Mouse (Mus musculus): ENCODE measurements around the gene Prr9. TPM values are rescaled to one million over a fixed set of nuclear protein-coding genes. Genes with fewer than 3 reads are reported as not detected.
A peak's percentile ranks its signal among the peaks of the same experiment; 100 is the strongest.

The Prr9 gene
- not detected for total RNA-seq (2021)

GRCm38 (mm10) chr3:92123847-92124246 lies at the start of gene Prr9:
Gene Prr9, minus strand, starts transcription at chr3:92123947.
- no peak for DNase-seq
- intact Hi-C loops (cut with DNase I), result no loop called here

GRCm38 (mm10) chr3:92169847-92170246 lies 46.1 kb upstream of the Prr9 start:
- intact Hi-C loops (cut with DNase I), result no loop called here
- no peak for DNase-seq

GRCm38 (mm10) chr3:92153322-92153721 lies 29.6 kb upstream of the Prr9 start:
- peak; percentile 16 to 19 for DNase-seq
- intact Hi-C loops (cut with DNase I), result loop anchor here (5.0 to 10.0 kb wide), 2 partner anchors 449 to 611 kb away; partner anchors contain the start of gene Lce1h

- peak; percentile 15 to 30 for DNase-seq
- intact Hi-C loops (cut with DNase I), result loop anchor here (2.0 to 10.0 kb wide), 4 partner anchors 358 to 848 kb away; partner anchors contain the start of gene Lce1h
Measured at GRCm38 (mm10) chr3:92150631-92151277, 27.0 kb upstream of the Prr9 start.

GRCm38 (mm10) chr3:92147913-92148312 lies 24.2 kb upstream of the Prr9 start:
- DNase-seq, result no peak
- intact Hi-C loops (cut with DNase I), result no loop called here

GRCm38 (mm10) chr3:92147420-92147819 lies 23.7 kb upstream of the Prr9 start:
- no peak for DNase-seq
- intact Hi-C loops (cut with DNase I), result no loop called here

GRCm38 (mm10) chr3:92142644-92143043 lies 18.9 kb upstream of the Prr9 start, which contains the start of gene Lelp1:
Gene Lelp1, minus strand, starts transcription at chr3:92142744.
- DNase-seq, result no peak
- intact Hi-C loops (cut with DNase I), result no loop called here

GRCm38 (mm10) chr3:92120902-92121301 lies 2.8 kb downstream of the Prr9 start:
- no peak for DNase-seq
- intact Hi-C loops (cut with DNase I), result no loop called here

- intact Hi-C loops (cut with DNase I), result no loop called here
- DNase-seq, result no peak
Measured at GRCm38 (mm10) chr3:92117930-92118329, 5.8 kb downstream of the Prr9 start.

GRCm38 (mm10) chr3:92111526-92111925 lies 12.2 kb downstream of the Prr9 start:
- no peak for DNase-seq
- intact Hi-C loops (cut with DNase I), result no loop called here

GRCm38 (mm10) chr3:92110790-92111189 lies 13.0 kb downstream of the Prr9 start:
- DNase-seq, result no peak
- intact Hi-C loops (cut with DNase I), result no loop called here

- intact Hi-C loops (cut with DNase I), result loop anchor here (1.0 kb wide), 1 partner anchor 56 kb away; no protein-coding TSS in a partner anchor
- DNase-seq, result peak; percentile 7 to 19
Measured at GRCm38 (mm10) chr3:92106582-92106981, 17.2 kb downstream of the Prr9 start.

GRCm38 (mm10) chr3:92083042-92083441 lies 40.7 kb downstream of the Prr9 start, which contains the start of gene Lor:
Gene Lor, minus strand, starts transcription at chr3:92083142.
- DNase-seq, result no peak
- intact Hi-C loops (cut with DNase I), result no loop called here

GRCm38 (mm10) chr3:92081285-92081931 lies 42.3 kb downstream of the Prr9 start:
- DNase-seq, result peak in 1 of 2 experiments; percentile 32
- intact Hi-C loops (cut with DNase I), result no loop called here

- DNase-seq, result peak; percentile 65 to 74
- intact Hi-C loops (cut with DNase I), result no loop called here
Measured at GRCm38 (mm10) chr3:92080462-92081284, 43.1 kb downstream of the Prr9 start.

Other genes with a start within 250 kb of the Prr9 start
- gene Pglyrp3, start 109.4 kb downstream of the Prr9 start, total RNA-seq (2021), result not detected
- not detected for gene Lor, start 40.8 kb downstream of the Prr9 start, total RNA-seq (2021)
- gene Lelp1, start 18.8 kb upstream of the Prr9 start, total RNA-seq (2021), result not detected
- not detected for gene Sprr2a1, start 91.9 kb upstream of the Prr9 start, total RNA-seq (2021)
- under 1 TPM; 0.38 to 0.58 TPM for gene Sprr2a2, start 92.0 kb upstream of the Prr9 start, total RNA-seq (2021)
- not detected for gene Sprr2a3, start 161.5 kb upstream of the Prr9 start, total RNA-seq (2021)
- gene Sprr2b, start 192.7 kb upstream of the Prr9 start, total RNA-seq (2021), result not detected
- not detected for gene Sprr2d, start 215.2 kb upstream of the Prr9 start, total RNA-seq (2021)
- gene Sprr2e, start 228.2 kb upstream of the Prr9 start, total RNA-seq (2021), result not detected
- gene Sprr2f, start 241.2 kb upstream of the Prr9 start, total RNA-seq (2021), result not detected